Mouse (Mus musculus) embryo, embryonic 11 days (tissue): ENCODE results near the gene Fam92b.

Experiments used
- DNase-seq: peaks from one replicate; pipeline ENCODE4 v3.0.0-alpha.2; 2015

Gene Fam92b

DNA sequence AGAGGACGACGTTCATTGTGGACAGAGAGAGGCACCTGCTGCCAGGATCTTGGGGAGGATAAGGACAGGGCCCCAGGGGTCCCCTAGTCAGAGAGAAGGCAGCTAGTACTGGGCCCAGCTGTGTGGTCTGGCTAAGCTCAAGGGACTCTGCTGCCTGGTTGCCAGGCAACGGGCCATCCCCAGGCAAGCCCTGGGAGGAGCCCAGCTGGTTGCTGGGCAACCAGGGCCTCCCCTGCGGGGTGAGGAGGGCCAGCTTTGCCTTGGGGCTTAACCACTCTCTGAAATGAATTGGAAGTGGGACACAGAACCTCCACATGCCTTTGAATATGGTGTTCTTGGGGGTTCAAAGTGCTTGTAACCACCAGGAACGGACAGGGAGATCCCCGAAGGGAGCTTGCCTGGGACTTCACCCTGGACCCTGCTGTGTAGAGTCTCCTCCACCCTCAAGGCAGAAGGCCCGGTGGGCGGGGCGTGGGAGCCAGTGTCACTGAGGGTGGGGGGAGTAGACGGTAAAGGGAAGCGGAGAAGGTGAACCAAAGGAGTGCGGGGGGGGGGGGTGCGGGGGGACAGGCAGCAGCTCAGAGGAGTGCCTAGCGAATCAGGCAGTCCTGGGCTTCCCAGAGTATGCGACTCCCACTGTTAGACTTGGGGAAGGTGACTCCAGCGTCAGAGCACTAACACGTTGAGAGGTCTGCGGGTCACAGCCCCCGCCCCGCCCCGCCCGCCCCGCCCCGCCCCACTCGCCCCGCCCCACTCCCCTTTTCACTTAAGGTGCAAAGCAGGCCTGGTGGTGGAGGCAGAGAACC, at the start of gene Fam92b:
Gene Fam92b (minus strand): TSS at position 149 of the 806 bp plus-strand sequence.
- peak; percentile 96 for DNase-seq

- DNase-seq = peak; percentile 59
Measured at GRCm38 (mm10) chr8:120225421-120226151, 48.3 kb upstream of the Fam92b start.

DNA sequence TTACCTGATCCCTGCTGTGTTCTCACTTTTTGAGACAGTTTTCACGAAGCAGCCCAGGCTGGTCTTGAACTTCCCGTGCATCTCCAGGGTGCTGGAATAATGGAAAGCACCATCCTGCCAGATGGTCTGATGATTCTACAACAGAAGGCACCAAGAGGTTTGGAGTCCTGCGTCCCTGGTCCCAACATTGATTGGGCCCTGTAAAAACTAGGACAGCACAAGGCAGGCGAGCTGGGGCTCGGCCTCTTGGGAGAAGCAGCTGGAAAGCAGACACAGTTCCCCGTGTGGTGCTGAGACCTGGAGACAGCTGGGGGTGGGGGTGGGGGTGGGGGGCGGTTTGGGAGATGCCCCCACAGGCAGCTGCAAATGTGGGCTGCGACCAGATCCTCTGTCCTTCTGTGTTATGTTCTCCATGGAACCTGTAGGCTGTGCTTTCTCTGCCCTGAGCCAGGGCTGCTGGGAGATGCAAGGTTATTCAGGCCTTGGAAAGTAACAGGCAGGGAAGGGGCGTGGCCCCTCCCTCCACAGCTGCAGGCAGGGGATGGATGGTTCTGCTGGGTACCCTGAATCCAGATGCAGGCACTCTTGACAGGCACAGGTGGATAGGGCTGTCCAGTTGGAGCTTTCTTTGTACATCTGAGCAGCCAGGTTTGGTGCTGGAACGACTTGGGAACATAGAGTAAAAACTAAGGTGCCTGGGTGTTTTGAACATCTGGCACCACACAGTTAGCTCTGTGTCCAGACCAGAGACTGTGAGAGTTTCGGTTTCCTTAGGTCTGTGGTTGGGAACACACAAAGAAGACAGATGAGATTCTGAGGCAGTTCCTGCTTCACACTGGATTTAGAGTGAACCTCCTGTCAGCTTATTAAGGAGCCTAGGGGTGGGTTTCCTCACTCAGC, 47.5 kb upstream of the Fam92b start:
- DNase-seq = peak; percentile 45

- DNase-seq = peak; percentile 46
Measured at GRCm38 (mm10) chr8:120222548-120222947, 45.3 kb upstream of the Fam92b start.

DNA sequence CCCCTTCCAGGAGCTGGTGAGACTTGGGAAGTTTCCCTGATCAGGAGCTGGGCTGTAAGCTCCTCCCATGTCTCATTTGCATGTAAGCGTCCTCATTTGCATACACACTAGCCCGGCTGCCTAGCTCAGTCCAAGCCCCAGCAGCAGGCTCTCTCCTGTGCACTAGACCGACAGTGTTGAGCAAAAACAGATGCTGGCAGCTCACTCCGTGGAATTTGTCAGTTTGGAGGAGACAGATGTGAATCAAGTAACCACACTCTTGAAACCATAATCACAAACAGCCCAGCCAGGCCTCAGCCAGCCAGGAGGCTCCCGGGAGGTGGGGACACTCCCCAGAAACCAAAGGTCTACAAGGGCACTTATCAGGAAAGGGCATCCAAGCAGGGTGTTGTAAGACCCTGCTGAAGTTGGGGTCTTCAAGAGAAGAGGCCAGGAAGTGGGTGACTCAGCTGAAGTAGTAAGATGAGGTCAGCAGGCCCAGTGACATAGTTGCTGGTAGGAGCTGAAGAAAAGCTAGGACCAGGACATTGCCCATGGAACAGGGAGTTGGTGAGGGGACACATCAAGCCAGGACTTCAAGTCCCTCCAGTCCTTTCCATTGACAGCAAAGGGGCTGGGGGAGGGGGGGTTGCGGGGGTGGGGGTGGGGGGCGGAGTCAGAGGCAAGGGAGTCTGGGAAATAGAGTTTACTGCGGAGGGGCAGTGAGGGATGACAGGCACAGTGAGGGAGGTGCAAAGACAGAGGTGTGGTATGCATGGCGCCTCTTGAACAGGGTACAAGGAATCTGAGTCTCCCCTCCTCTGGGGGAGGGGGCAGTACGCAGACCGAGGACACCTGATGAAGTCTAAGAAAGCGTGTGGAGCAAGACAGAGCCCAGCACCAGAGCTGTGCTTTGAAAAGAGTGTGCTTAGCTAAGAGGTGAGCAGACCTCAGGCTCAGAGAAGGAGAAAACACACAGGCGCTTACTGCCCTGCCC, 39.9 kb upstream of the Fam92b start:
- peak; percentile 86 for DNase-seq

GRCm38 (mm10) chr8:120215416-120216141, 38.3 kb upstream of the Fam92b start:
- DNase-seq = peak; percentile 49

DNA sequence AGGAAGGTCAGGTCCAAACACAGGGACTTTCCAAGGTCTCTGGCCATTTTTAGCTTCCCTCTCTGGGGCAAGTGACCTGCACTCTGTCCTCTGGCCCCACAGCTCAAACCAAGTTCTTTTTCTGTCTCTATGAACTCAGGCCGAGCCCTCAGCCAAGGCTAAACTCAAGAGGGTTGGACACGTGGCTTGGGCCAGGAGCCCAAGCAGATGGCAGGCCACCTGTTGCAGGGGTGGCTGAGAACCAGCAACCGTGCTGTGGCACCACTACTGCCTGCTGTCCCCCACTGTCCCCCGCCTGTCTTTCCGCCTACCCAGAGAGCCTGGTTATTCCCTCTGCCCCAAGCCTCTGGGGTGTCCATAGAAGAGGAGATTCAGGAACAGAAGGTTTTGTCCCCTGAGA, 36.7 kb upstream of the Fam92b start:
- no peak for DNase-seq

- no peak for DNase-seq
Measured at GRCm38 (mm10) chr8:120213229-120213628, 36.0 kb upstream of the Fam92b start.

- no peak for DNase-seq
Measured at GRCm38 (mm10) chr8:120212596-120212995, 35.3 kb upstream of the Fam92b start.

DNA sequence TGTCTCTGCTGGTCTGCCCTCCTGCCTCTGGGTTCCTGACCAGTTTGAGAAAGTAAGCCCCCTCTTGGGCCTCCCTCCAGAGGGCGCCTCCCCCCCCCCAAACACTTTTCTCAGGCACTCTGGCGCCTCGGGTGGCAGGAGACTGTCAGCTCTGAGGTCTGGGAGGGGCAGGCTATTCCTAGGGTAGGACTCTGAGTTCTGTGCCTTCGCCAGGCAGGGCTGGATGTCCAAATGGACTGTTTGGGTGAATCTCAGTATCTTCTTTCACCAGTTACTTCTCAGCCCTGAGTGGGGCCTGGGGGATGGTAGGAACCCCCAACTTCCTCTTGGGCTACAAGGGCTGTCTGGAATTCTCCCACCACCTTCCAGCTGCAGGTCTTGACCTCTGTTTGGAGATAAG, 34.1 kb upstream of the Fam92b start:
- peak; percentile 73 for DNase-seq

DNA sequence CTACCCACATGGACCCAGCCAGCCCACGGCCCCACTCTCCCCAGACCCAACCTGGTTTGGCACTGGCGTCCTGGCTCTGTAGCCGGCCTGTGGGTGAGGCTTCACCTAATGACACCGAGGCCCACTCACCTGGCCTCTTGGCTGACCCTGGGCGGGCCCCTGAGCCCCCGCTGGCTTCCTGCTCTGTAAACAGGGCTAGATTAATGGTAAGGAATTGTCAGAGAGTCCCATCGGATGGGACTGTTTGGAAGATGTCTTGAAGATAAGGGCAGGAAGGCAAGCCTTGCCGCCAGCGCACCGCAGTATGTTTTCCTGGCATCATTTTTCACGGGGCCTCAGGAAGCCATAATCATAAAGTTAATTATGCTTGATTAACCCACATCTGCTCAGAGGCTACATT, 30.8 kb upstream of the Fam92b start:
- no peak for DNase-seq

DNA sequence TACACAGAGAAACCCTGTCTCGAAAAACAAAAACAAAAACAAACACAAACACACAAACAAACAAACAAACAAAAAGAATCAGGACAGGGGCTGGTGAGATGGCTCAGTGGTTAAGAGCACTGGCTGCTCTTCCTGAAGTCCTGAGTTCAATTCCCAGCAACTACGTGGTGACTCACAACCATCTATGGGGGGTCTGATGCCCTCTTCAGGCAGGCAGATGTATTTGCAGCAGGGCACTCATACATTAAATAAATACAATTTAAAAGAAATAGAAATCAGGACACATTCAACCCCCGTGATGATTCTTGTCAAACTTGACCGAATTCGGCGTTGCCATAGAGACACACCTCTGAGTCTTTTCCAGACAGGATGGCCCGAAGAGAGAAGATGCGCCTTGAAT, 30.1 kb upstream of the Fam92b start:
- no peak for DNase-seq

- DNase-seq = no peak
Measured at GRCm38 (mm10) chr8:120205916-120206315, 28.6 kb upstream of the Fam92b start.

DNA sequence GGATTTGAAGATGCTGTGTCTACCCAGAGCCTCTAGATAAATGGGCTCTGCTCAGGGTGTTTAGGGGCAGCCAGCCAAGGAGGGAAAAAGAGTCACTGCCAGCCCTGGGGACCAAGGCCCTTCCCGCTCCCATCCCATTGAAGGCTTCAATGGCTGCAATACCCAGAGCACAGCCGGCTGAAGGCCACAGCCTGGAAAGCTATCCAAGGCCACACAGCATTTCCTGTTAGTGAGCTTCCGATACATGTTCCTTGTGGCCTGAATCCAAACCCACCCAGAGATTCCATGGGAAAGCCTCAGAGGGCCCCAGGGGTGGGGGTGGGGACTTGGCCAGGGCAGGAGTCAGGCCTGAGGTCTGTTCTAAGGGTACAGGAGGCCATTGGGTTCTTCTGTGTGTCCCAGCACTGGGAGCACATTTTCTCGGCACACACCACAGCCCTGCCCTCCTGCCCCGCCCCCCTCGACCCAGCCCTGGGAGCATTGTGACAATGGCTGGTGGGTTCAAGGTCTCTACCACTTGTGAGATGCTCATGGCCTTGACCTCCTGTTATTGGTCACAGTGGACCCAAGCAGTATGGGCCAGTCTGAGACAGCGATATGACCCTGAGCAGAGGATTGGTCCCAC, 27.6 kb upstream of the Fam92b start:
- DNase-seq = no peak

- DNase-seq = no peak
Measured at GRCm38 (mm10) chr8:120202546-120202945, 25.3 kb upstream of the Fam92b start.

DNA sequence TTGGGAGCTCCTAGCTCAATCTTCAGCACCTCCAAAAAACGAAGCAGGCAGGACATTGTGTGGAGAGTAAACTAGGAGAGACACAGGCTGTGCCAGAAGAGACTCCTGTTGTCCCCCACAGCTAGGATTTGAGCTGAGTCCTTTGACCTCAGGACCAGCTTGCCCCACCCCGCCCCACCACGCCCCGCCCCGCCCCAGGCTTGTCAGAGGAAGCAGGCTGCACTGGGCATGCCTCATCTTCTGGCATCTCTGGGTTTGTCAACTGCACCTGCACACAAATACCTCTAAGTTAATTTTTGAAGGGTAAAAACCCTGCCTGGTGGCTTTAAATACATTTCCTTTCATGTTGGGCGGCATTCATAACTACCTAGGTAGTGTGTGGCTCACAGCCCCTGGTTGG, 24.1 kb upstream of the Fam92b start:
- DNase-seq = no peak

DNA sequence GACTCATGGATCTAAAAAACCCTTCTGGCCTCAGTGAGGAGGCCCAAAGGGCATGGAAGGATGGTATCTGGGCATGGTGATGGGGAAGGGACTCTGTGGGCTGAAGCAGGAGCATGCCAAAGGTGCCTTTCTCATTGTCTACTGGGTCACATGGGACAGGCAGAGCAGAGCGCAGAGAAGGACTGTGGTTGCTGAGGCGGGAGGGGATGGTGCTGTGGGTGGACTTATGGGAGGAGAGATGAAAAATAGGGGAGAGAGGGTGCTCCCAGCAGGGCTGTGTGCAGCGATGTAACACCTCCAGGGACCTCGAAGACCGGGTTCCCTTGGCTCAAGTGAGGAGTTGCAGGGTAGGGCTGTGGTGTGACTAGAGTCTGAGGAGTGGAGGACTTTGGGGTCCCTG, 14.9 kb upstream of the Fam92b start:
- DNase-seq = no peak

DNA sequence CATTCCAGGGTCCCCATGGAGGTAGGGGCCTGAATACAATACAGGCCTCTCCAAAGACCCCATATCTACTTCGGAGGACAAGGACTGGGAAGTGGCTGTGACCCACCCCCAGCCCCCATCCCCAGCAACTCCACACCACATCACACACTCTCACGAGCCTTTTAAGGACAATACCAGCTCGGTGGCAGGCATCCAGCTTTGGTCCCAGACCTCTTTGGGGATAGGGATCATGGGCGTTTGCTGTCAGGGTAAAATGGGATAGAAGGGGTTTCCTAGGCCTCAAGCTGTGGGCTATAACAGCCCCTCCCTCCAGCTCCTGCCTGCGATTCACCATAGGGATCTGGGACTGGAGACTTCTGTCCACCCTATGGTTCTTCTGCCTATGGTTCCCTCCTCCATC, 14.4 kb upstream of the Fam92b start:
- DNase-seq = no peak

- DNase-seq = peak; percentile 74
Measured at GRCm38 (mm10) chr8:120190810-120191413, 13.6 kb upstream of the Fam92b start.

GRCm38 (mm10) chr8:120190107-120190809, 13.0 kb upstream of the Fam92b start:
- no peak for DNase-seq
